12 mouse cellular contexts compared by ENCODE assay signal in genomic region chr16:30691964-30692363, GRCm38 (mm10).
A peak's percentile ranks its signal among the peaks of the same experiment; 100 is the strongest.
DNase-seq lines count a peak whose midpoint lies in the region; TF ChIP-seq lines count a peak whose summit lies in the region.
"Had no signal": no experiment of that assay in that cellular context is flagged by ENCODE, and none has a peak within 500 bp of the region (broad histone marks: within the 10 kb centered on the region; RNA-seq: fewer than 3 reads in every experiment).

No protein-coding gene starts in this region.

- TF ChIP-seq CTCF in testis, adult 2 months (IDR thresholded peaks at IDR 0.05; ENCODE audit: control insufficient read depth, insufficient read depth, insufficient replicate concordance, low read depth, low read length) = no peak

- H3K36me3 ChIP-seq in testis, adult 2 months (ENCODE audit: control insufficient read depth, insufficient read depth, low read length) = no peaks in the 10 kb centered on the region
- H3K36me3 ChIP-seq: embryonic facial prominence, embryonic 10.5 days; midbrain, embryonic 12.5 days had no signal

- peaks cover 4% of the 10 kb centered on the region for H3K4me1 ChIP-seq in testis, adult 2 months (ENCODE audit: control insufficient read depth, insufficient read depth, low read length)
- H3K4me1 ChIP-seq: midbrain, embryonic 12.5 days had no signal

- peak; percentile 34 to 38 for DNase-seq in heart, adult 9 months (ENCODE audit: low spot score in 2 of 2)
- DNase-seq in heart, adult 8-10 months (ENCODE audit: low spot score) = no peak
- DNase-seq in testis, postnatal 14 days (ENCODE audit: low spot score) = no peak
- peak; percentile 87 for DNase-seq in MEL-GATA-1-ER (ENCODE audit: extremely low read depth, low read depth)
- peak; percentile 33 for DNase-seq in thymus, postnatal 4 days
- DNase-seq in cerebellum, postnatal 10 days = no peak
- DNase-seq: cerebellum, postnatal 25 days; lung, postnatal 10 days; right cerebral cortex, postnatal 25 days had no signal

- H3K27me3 ChIP-seq in testis, adult 2 months (ENCODE audit: control insufficient read depth, insufficient read depth, low read length) = no peaks in the 10 kb centered on the region
- H3K27me3 ChIP-seq: midbrain, embryonic 12.5 days had no signal

- H3K27ac ChIP-seq in testis, adult 2 months (ENCODE audit: control insufficient read depth, insufficient read depth, low read depth, low read length) = no peak overlapping the region
- H3K27ac ChIP-seq: embryonic facial prominence, embryonic 10.5 days; midbrain, embryonic 12.5 days had no signal

- peak overlapping the region; percentile 65 for H3K4me3 ChIP-seq in testis, adult 2 months (ENCODE audit: control insufficient read depth, low read depth, low read length)
- H3K4me3 ChIP-seq: embryonic facial prominence, embryonic 10.5 days; midbrain, embryonic 12.5 days had no signal

- TF ChIP-seq POLR2A in testis, adult 2 months (IDR thresholded peaks at IDR 0.05; ENCODE audit: control insufficient read depth, low read depth, low read length) = no peak

Comparison
In these comparisons a context has a peak if more than half of its experiments do, and no peak if none do; other contexts are left out.
1. DNase-seq: peak in heart, adult 9 months (2 of 2), MEL-GATA-1-ER (single experiment) and thymus, postnatal 4 days (single experiment); none in heart, adult 8-10 months (single experiment), testis, postnatal 14 days (single experiment) and cerebellum, postnatal 10 days (0 of 2).